Mouse (Mus musculus) mature B cell (primary cell): ENCODE measurements around the gene Senp6.

Experiments
- in situ Hi-C: fragments of 300-500 bp; cut with MboI; formaldehyde crosslinking; loops from 2 replicates; pipeline ENCODE4 v1.14.3; 2019

Senp6 gene

DNA sequence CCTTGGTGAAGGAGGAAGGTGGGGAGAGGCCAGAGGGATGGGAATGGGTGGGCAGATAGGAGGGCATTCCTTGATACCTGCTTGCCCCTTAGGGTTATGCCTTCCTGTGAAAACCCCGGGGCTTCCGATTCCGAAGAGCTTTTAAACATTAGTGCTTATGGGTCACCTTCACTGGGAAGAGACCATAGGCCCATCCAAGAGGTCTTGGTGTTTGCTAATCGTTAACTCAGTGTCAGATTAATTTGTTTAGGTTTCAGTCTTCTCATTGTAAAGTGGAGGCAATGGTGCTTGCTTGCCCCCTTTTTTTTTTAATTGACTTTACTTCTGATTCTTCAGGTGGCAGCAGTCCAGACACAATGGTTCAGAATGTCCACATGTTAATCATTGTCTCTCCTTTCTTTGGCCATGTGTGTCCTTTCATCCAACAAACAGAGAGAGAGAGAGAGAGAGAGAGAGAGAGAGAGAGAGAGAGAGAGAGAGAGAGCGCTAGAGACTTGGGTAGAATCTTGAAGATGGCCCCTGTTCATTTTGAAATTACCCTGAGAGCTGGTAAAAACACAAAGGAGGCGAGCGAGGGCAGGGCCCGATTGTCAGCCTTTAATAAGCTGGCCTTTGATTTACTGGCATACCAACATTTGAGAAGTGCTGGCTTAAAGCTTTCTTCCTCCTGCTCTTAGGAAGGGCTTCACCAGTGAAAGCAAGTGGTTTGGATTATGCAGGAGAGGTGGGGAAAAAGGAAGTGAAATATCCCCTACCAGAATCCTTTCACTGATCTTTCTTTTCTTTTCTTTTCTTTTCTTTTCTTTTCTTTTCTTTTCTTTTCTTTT, 105.9 kb downstream of the Senp6 start:
- in situ Hi-C loops: no loop called here

- in situ Hi-C loops: no loop called here
Observed at GRCm38 (mm10) chr9:80173629-80174028, 106.9 kb downstream of the Senp6 start.

DNA sequence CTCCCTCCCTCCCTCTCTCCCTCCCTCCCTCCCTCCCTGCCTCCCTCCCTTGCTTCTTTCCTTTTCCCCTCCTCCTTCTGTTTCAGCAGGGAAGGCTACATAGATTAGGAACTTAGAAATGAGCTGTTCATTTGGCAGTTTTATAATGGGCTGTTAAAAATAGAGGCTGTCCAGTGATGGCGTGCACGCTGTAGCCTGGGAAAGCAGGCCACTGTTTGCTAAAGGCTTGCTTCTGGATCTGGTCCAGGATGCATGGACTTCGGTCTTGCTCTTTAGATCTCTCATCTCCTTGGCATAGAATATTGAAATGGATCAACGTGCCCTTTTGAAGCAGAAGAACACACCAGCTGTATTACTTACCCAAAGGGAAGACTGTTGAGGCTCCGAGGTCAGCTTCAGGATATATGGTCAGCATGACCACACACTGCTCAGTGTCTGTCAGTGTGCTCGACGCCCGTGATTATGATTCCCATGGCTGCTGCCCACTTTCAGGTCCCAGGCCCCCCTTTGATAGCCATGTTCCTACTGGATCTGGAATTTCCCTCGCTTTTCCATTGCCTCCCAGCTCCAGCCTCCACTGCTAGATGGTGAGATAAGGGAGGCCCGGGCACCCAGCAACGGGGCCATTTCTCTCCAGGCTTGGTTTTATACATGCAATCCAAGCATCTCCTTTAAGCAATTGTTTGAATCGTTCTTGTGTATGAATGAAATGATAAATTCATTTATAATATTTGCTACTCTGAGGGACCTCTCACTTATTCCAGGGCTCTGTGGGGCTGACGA, 110.2 kb downstream of the Senp6 start:
- in situ Hi-C loops: no loop called here

- in situ Hi-C loops: no loop called here
Observed at GRCm38 (mm10) chr9:80178670-80179069, 112.0 kb downstream of the Senp6 start.

DNA sequence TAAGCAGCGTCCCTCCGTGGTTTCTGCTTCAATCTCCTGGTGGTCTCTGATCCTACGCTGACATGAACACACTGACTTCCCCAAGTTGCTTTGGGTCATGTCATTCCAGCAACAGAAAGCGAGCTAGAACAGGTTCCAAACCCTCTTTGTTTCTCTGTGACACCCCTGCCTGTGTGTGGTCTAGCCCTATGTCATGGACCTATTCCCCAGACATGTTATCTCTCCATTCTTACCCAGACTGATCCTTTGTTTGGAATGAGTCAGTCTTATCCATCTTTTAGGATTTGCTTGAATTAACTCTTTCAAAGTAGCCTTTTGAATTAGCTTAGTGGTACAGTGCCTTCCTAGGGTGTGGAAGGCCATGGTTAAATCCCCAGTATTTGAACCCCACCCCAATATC, 113.0 kb downstream of the Senp6 start:
- in situ Hi-C loops: no loop called here

- in situ Hi-C loops: no loop called here
Observed at GRCm38 (mm10) chr9:80180771-80181170, 114.1 kb downstream of the Senp6 start.

- in situ Hi-C loops: no loop called here
Observed at GRCm38 (mm10) chr9:80181692-80182091, 115.0 kb downstream of the Senp6 start.

- in situ Hi-C loops: no loop called here
Observed at GRCm38 (mm10) chr9:80184138-80184537, 117.4 kb downstream of the Senp6 start.

DNA sequence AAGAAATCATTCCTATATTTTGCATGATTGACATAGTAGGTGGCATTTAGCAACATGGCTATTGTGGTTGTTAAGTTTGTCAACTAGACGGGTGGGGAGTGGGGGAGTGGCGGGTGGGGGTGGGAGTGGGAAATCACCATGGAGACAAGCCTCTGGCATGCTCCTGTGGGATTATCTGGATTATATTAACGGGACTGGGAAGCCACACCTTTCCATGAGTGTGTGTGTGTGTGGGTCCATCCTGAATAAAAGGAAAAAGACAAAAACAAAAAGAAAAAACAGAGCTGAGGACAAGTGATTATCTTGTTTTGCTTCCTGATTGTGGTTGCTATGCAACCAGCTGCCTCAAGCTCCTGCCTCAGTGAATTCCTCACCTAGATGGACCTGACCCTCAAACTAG, 119.0 kb downstream of the Senp6 start:
- in situ Hi-C loops: no loop called here

DNA sequence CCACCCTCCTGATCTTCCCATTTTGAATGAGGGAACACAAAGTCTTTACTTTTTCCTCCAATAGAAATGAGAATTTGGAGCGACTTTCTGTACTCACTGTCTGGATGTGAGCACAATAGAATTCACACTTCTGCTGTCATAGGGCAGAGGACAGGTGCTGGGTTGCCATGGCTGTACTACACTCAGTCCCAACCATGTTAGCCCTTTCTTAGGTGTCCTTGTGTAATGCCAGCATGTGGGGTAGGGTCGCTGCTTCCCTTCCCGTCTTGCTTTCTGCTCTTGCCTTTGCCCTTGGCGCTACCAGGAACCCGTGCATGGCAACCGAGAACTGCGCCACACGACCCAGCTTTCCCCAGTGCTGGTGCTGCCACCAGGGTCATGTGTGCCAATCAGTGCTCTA, 120.0 kb downstream of the Senp6 start:
- in situ Hi-C loops: no loop called here

- in situ Hi-C loops: no loop called here
Observed at GRCm38 (mm10) chr9:80188324-80188893, 121.7 kb downstream of the Senp6 start.

GRCm38 (mm10) chr9:80191240-80191639, 124.5 kb downstream of the Senp6 start:
- in situ Hi-C loops: no loop called here

DNA sequence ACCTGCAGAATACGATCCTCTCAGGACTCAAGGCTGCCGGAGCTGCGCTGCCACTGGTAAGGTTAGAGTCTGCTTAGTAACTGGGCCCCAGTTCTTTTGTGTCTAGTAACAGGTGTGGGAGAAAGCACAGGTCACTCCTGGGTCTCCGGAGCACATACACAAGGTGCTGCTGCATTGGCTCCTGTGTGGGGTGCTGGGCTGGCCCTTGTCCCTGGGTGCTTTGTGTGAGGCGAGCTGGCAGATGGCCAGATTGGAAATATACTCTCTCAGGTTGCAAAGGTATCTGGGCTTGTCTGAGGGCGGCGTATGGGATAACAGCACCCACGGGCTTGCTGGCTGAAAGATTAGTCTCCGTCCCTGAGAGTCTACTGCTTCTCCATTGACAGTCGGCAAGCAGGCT, 125.6 kb downstream of the Senp6 start:
- in situ Hi-C loops: no loop called here

- in situ Hi-C loops: no loop called here
Observed at GRCm38 (mm10) chr9:80194446-80194845, 127.7 kb downstream of the Senp6 start.
